Mouse (Mus musculus) MEL (cell line): ENCODE measurements around the gene Rex1bd. TPM values are rescaled to one million over a fixed set of nuclear protein-coding genes. Genes with fewer than 3 reads are reported as not detected.

Experiments
- DNase-seq: peaks from one replicate; pipeline ENCODE4 v3.0.0; 2011; ENCODE audit warnings: low read depth, low spot score
- H3K27ac ChIP-seq: 2 replicates; pipeline ENCODE4 v1.5.1; 2012; ENCODE audit warnings: low read depth, mild to moderate bottlenecking, control low read depth, low read length, moderate library complexity; ENCODE audit not compliant: control insufficient read depth
- H3K27me3 ChIP-seq, 2 experiments: fragments of 150-350 bp in 1 of 2; sonication (generic) in 1 of 2; 2 replicates each; pipeline ENCODE4 v1.6.1; 2012; ENCODE audit warnings: low read length in 2 of 2, mild to moderate bottlenecking in 2 of 2, improper control_type of control experiment in 1 of 2, moderate library complexity in 1 of 2; ENCODE audit not compliant: insufficient read depth in 2 of 2, control insufficient read depth in 1 of 2
- H3K36me3 ChIP-seq, 2 experiments: 2 replicates each; pipeline ENCODE4 v1.6.1; 2012 to 2014; ENCODE audit warnings: low read length in 2 of 2, improper control_type of control experiment in 1 of 2, inconsistent platforms in 1 of 2, mild to moderate bottlenecking in 1 of 2; ENCODE audit not compliant: insufficient read depth in 2 of 2, control insufficient read depth in 1 of 2
- H3K4me1 ChIP-seq, 2 experiments: fragments of 150-350 bp in 1 of 2; sonication (generic) in 1 of 2; 2 replicates each; pipeline ENCODE4 v1.6.1; 2012; ENCODE audit warnings: low read length in 2 of 2, improper control_type of control experiment in 1 of 2, mild to moderate bottlenecking in 1 of 2; ENCODE audit not compliant: insufficient read depth in 2 of 2, control insufficient read depth in 1 of 2
- H3K4me3 ChIP-seq, 2 experiments: fragments of 150-350 bp in 1 of 2; sonication (generic) in 1 of 2; 2 replicates each; pipeline ENCODE4 v1.5.1; 2012; ENCODE audit warnings: low read depth in 2 of 2, low read length in 2 of 2, mild to moderate bottlenecking in 2 of 2, moderate library complexity in 2 of 2, control low read depth in 1 of 2, improper control_type of control experiment in 1 of 2; ENCODE audit not compliant: control insufficient read depth in 1 of 2, insufficient read depth in 1 of 2
- H3K79me2 ChIP-seq: 2 replicates; pipeline ENCODE4 v1.6.1; 2012; ENCODE audit warnings: mild to moderate bottlenecking, low read length, moderate library complexity; ENCODE audit not compliant: control insufficient read depth, poor library complexity, insufficient read depth
- H3K9ac ChIP-seq: 2 replicates; pipeline ENCODE4 v1.6.1; 2012; ENCODE audit warnings: low read depth, mild to moderate bottlenecking, control low read depth, low read length, moderate library complexity; ENCODE audit not compliant: control insufficient read depth, poor library complexity, severe bottlenecking
- H3K9me3 ChIP-seq: fragments of 150-350 bp; sonication (generic); replicated peaks from 2 replicates; pipeline ENCODE4 v1.6.1; 2012; ENCODE audit warnings: mild to moderate bottlenecking, low read length, improper control_type of control experiment, moderate library complexity; ENCODE audit not compliant: insufficient read depth
- BHLHE40 ChIP-seq: IDR thresholded peaks from 2 replicates; pipeline ENCODE4 v1.6.1; 2012; ENCODE audit warnings: low read depth, mild to moderate bottlenecking, inconsistent platforms, low read length, improper control_type of control experiment, borderline replicate concordance
- CHD1 ChIP-seq: IDR thresholded peaks from 2 replicates; pipeline ENCODE4 v1.6.1; 2012; ENCODE audit warnings: low read depth, mild to moderate bottlenecking, inconsistent platforms, low read length, improper control_type of control experiment
- CHD2 ChIP-seq: IDR thresholded peaks from 2 replicates; pipeline ENCODE4 v1.6.1; 2011; ENCODE audit warnings: low read length, improper control_type of control experiment
- CTCF ChIP-seq, 3 experiments: IDR thresholded peaks in 2 of 3; conservative IDR thresholded peaks in 1 of 3; 2 replicates each; pipeline ENCODE4 v1.5.1; 2011 to 2012; ENCODE audit warnings: low read length in 3 of 3, low read depth in 2 of 3, mild to moderate bottlenecking in 2 of 3, improper control_type of control experiment in 1 of 3, inconsistent platforms in 1 of 3, mixed read lengths in 1 of 3, moderate library complexity in 1 of 3; ENCODE audit not compliant: control insufficient read depth in 1 of 3, insufficient read depth in 1 of 3, poor library complexity in 1 of 3, severe bottlenecking in 1 of 3
- E2F4 ChIP-seq: IDR thresholded peaks from 2 replicates; pipeline ENCODE4 v1.6.1; 2011; ENCODE audit warnings: low read depth, low read length, improper control_type of control experiment, borderline replicate concordance
- ELF1 ChIP-seq: IDR thresholded peaks from 2 replicates; pipeline ENCODE4 v1.6.1; 2014; ENCODE audit warnings: low read depth, mild to moderate bottlenecking, inconsistent platforms, low read length, improper control_type of control experiment, moderate library complexity
- EP300 ChIP-seq, 2 experiments: IDR thresholded peaks; 2 replicates each; pipeline ENCODE4 v1.6.1; 2011; ENCODE audit warnings: improper control_type of control experiment in 2 of 2, low read length in 2 of 2, low read depth in 1 of 2, mild to moderate bottlenecking in 1 of 2
- ETS1 ChIP-seq: IDR thresholded peaks from 2 replicates; pipeline ENCODE4 v1.6.1; 2012; ENCODE audit warnings: low read depth, mild to moderate bottlenecking, inconsistent platforms, low read length, improper control_type of control experiment, moderate library complexity
- GABPA ChIP-seq: IDR thresholded peaks from 2 replicates; pipeline ENCODE4 v1.6.1; 2012; ENCODE audit warnings: low read depth, mild to moderate bottlenecking, inconsistent platforms, low read length, improper control_type of control experiment, moderate library complexity
- GATA1 ChIP-seq: IDR thresholded peaks from 2 replicates; pipeline ENCODE4 v1.6.1; 2011; ENCODE audit warnings: low read depth, low read length, improper control_type of control experiment
- HCFC1 ChIP-seq: IDR thresholded peaks from 2 replicates; pipeline ENCODE4 v1.6.1; 2012; ENCODE audit warnings: low read depth, mild to moderate bottlenecking, inconsistent platforms, low read length, improper control_type of control experiment, moderate library complexity
- KAT2A ChIP-seq: conservative IDR thresholded peaks from 2 replicates; pipeline ENCODE4 v1.6.1; 2012; ENCODE audit warnings: low read depth, low read length, improper control_type of control experiment, inconsistent platforms
- MAFK ChIP-seq: IDR thresholded peaks from 2 replicates; pipeline ENCODE4 v1.6.1; 2011; ENCODE audit warnings: low read depth, mild to moderate bottlenecking, low read length, improper control_type of control experiment, borderline replicate concordance
- MAX ChIP-seq: IDR thresholded peaks from 2 replicates; pipeline ENCODE4 v1.6.1; 2011; ENCODE audit warnings: low read length, improper control_type of control experiment
- MAZ ChIP-seq: IDR thresholded peaks from 2 replicates; pipeline ENCODE4 v1.6.1; 2012; ENCODE audit warnings: low read depth, mild to moderate bottlenecking, inconsistent platforms, low read length, improper control_type of control experiment
- MEF2A ChIP-seq: IDR thresholded peaks from 2 replicates; pipeline ENCODE4 v1.6.1; 2014; ENCODE audit warnings: low read depth, mild to moderate bottlenecking, inconsistent platforms, low read length, improper control_type of control experiment; ENCODE audit not compliant: poor library complexity, insufficient replicate concordance, severe bottlenecking; ENCODE audit errors: extremely low read depth
- MXI1 ChIP-seq: IDR thresholded peaks from 2 replicates; pipeline ENCODE4 v1.6.1; 2011; ENCODE audit warnings: mild to moderate bottlenecking, low read depth, low read length, improper control_type of control experiment
- MYB ChIP-seq: IDR thresholded peaks from 2 replicates; pipeline ENCODE4 v1.6.1; 2011; ENCODE audit warnings: mild to moderate bottlenecking, low read depth, low read length, improper control_type of control experiment
- NELFE ChIP-seq: IDR thresholded peaks from 2 replicates; pipeline ENCODE4 v1.6.1; 2011; ENCODE audit warnings: low read depth, low read length, improper control_type of control experiment
- NRF1 ChIP-seq: IDR thresholded peaks from 2 replicates; pipeline ENCODE4 v1.6.1; 2014; ENCODE audit warnings: low read depth, mild to moderate bottlenecking, inconsistent platforms, low read length, improper control_type of control experiment, moderate library complexity; ENCODE audit not compliant: poor library complexity, insufficient read depth, severe bottlenecking
- POLR2A ChIP-seq, 2 experiments: IDR thresholded peaks; 2 replicates each; pipeline ENCODE4 v1.6.1; 2011 to 2012; ENCODE audit warnings: low read length in 2 of 2, mild to moderate bottlenecking in 2 of 2, control low read depth in 1 of 2, improper control_type of control experiment in 1 of 2, low read depth in 1 of 2, moderate library complexity in 1 of 2; ENCODE audit not compliant: control insufficient read depth in 1 of 2, insufficient read depth in 1 of 2, poor library complexity in 1 of 2
- POLR2AphosphoS2 ChIP-seq: IDR thresholded peaks from 2 replicates; pipeline ENCODE4 v1.6.1; 2011; ENCODE audit warnings: low read length, improper control_type of control experiment
- POLR2AphosphoS5 ChIP-seq: IDR thresholded peaks from 2 replicates; pipeline ENCODE4 v1.6.1; 2012; ENCODE audit warnings: low read depth, borderline replicate concordance, mild to moderate bottlenecking, inconsistent platforms, low read length, moderate library complexity, mixed read lengths
- RAD21 ChIP-seq: IDR thresholded peaks from 2 replicates; pipeline ENCODE4 v1.6.1; 2011; ENCODE audit warnings: mild to moderate bottlenecking, low read depth, low read length, improper control_type of control experiment
- SIN3A ChIP-seq: IDR thresholded peaks from 2 replicates; pipeline ENCODE4 v1.6.1; 2012; ENCODE audit warnings: low read length, improper control_type of control experiment, inconsistent platforms
- SMC3 ChIP-seq: IDR thresholded peaks from 2 replicates; pipeline ENCODE4 v1.6.1; 2011; ENCODE audit warnings: low read depth, low read length, improper control_type of control experiment
- TBP ChIP-seq: IDR thresholded peaks from 2 replicates; pipeline ENCODE4 v1.8.0; 2011; ENCODE audit warnings: low read depth, low read length, improper control_type of control experiment
- TCF12 ChIP-seq: IDR thresholded peaks from 2 replicates; pipeline ENCODE4 v1.6.1; 2014; ENCODE audit warnings: low read depth, mild to moderate bottlenecking, inconsistent platforms, low read length, improper control_type of control experiment, moderate library complexity
- UBTF ChIP-seq: IDR thresholded peaks from 2 replicates; pipeline ENCODE4 v1.6.1; 2012; ENCODE audit warnings: low read depth, mild to moderate bottlenecking, inconsistent platforms, low read length, improper control_type of control experiment, moderate library complexity, borderline replicate concordance; ENCODE audit not compliant: insufficient read depth
- USF1 ChIP-seq: IDR thresholded peaks from 2 replicates; pipeline ENCODE4 v1.6.1; 2014; ENCODE audit warnings: low read depth, mild to moderate bottlenecking, inconsistent platforms, low read length, improper control_type of control experiment, moderate library complexity
- USF2 ChIP-seq, 2 experiments: IDR thresholded peaks; 2 replicates each; pipeline ENCODE4 v1.6.1; 2011 to 2012; ENCODE audit warnings: improper control_type of control experiment in 2 of 2, low read length in 2 of 2, borderline replicate concordance in 1 of 2, inconsistent platforms in 1 of 2, low read depth in 1 of 2, mild to moderate bottlenecking in 1 of 2; ENCODE audit not compliant: insufficient read depth in 1 of 2
- ZC3H11A ChIP-seq: IDR thresholded peaks from 2 replicates; pipeline ENCODE4 v1.6.1; 2012; ENCODE audit warnings: low read depth, mild to moderate bottlenecking, inconsistent platforms, low read length, improper control_type of control experiment
- ZKSCAN1 ChIP-seq: IDR thresholded peaks from 2 replicates; pipeline ENCODE4 v1.6.1; 2012; ENCODE audit warnings: low read depth, mild to moderate bottlenecking, inconsistent platforms, low read length, improper control_type of control experiment, moderate library complexity
- ZMIZ1 ChIP-seq: IDR thresholded peaks from 2 replicates; pipeline ENCODE4 v1.6.1; 2012; ENCODE audit warnings: low read depth, mild to moderate bottlenecking, inconsistent platforms, low read length, improper control_type of control experiment, moderate library complexity
- polyA plus RNA-seq, 2 experiments: library from polyadenylated mRNA; stranded (reverse) in 1 of 2; unstranded in 1 of 2; fragments of >175 nt in 1 of 2; fragments of >200 nt in 1 of 2; gene quantifications; 2 replicates each; pipeline versions ENCODE4 v1.2.1 to v1.2.4; 2012; ENCODE audit warnings: low replicate concordance in 2 of 2, low read depth in 1 of 2; ENCODE audit not compliant: insufficient read length in 2 of 2, insufficient read depth in 1 of 2, missing spikeins in 1 of 2
- total RNA-seq: library from RNA; depleted of rRNA; stranded (reverse); fragments of 300-350 nt; gene quantifications from 2 replicates; pipeline ENCODE4 v1.2.3, GENCODE M21; 2012

The Rex1bd gene
- total and polyA plus RNA-seq, 3 experiments: 145 to 204 TPM; not detected in 1

GRCm38 (mm10) chr8:70539077-70539813 lies 32.7 kb upstream of the Rex1bd start, which contains the start of gene Ell:
TSS of gene Ell (plus strand) at chr8:70539457.
- Histone ChIP-seq H3K9ac (peak within 1 kb of the TSS; percentile 82), H3K9me3 (no peaks in the 10 kb centered on the region), H3K79me2 (peaks cover 44% of the 10 kb centered on the region), H3K4me1 (peaks cover 0 to 12% of the 10 kb centered on the region in 2 experiments; a peak in 1 of 4 replicates), H3K4me3 (peak within 1 kb of the TSS; percentile 81 to 88), H3K36me3 (no peaks in the 10 kb centered on the region), H3K27ac (peak within 1 kb of the TSS; percentile 68), H3K27me3 (no peaks in the 10 kb centered on the region)
- peak; percentile 77 for TF ChIP-seq ZMIZ1
- no peak for TF ChIP-seq BHLHE40
- TF ChIP-seq UBTF: no peak
- peak; percentile 63; the same call in 1 of the 2 replicates for TF ChIP-seq ELF1
- no peak for TF ChIP-seq RAD21
- TF ChIP-seq CTCF (IDR thresholded peaks at IDR 0.05 in 2 of 3, conservative IDR thresholded peaks at IDR 0.05 in 1 of 3; ENCODE audit: control insufficient read depth in 1 of 3, insufficient read depth in 1 of 3, low read depth in 2 of 3, low read length in 3 of 3, poor library complexity in 1 of 3, severe bottlenecking in 1 of 3): no peak
- TF ChIP-seq CHD1: no peak
- peak; percentile 80 for TF ChIP-seq MXI1
- no peak for TF ChIP-seq MYB
- peak; percentile 34; the same call in 1 of the 2 replicates for TF ChIP-seq ETS1
- no peak for TF ChIP-seq MEF2A
- TF ChIP-seq CHD2: peak; percentile 92
- TF ChIP-seq MAZ: peak; percentile 88; the same call in 1 of the 2 replicates
- no peak for TF ChIP-seq E2F4
- TF ChIP-seq NELFE: peak; percentile 68
- TF ChIP-seq TCF12: peak; percentile 71
- peak; percentile 51 for TF ChIP-seq SIN3A
- TF ChIP-seq TBP: 0 out of 2 replicates have a peak, but pooled peaks have one; percentile 36
- no peak for TF ChIP-seq KAT2A
- no peak for TF ChIP-seq GATA1
- no peak for TF ChIP-seq EP300 (IDR thresholded peaks at IDR 0.05; ENCODE audit: low read depth in 1 of 2, low read length in 2 of 2)
- TF ChIP-seq MAFK: no peak
- TF ChIP-seq ZC3H11A: no peak
- TF ChIP-seq GABPA: no peak
- peak; percentile 72; a peak in 3 of 4 replicates for TF ChIP-seq POLR2A (IDR thresholded peaks at IDR 0.05; ENCODE audit: control insufficient read depth in 1 of 2, insufficient read depth in 1 of 2, low read depth in 1 of 2, low read length in 2 of 2, poor library complexity in 1 of 2)
- peak; percentile 14 for TF ChIP-seq MAX
- TF ChIP-seq SMC3: no peak
- TF ChIP-seq HCFC1: peak; percentile 79
- TF ChIP-seq ZKSCAN1: no peak
- no peak for TF ChIP-seq POLR2AphosphoS5
- TF ChIP-seq NRF1: peak; percentile 91
- TF ChIP-seq USF1: 0 out of 2 replicates have a peak, but pooled peaks have one; percentile 51
- TF ChIP-seq POLR2AphosphoS2: no peak; the same call in 1 of the 2 replicates
- no peak for TF ChIP-seq USF2 (IDR thresholded peaks at IDR 0.05; ENCODE audit: borderline replicate concordance in 1 of 2, insufficient read depth in 1 of 2, low read depth in 1 of 2, low read length in 2 of 2)
- peak; percentile 99 for DNase-seq
